Mouse (Mus musculus) limb, embryonic 10.5 days (tissue): ENCODE results near the gene Zfp553. TPM values are rescaled to one million over a fixed set of nuclear protein-coding genes. Genes with fewer than 3 reads are reported as not detected.
A peak's percentile ranks its signal among the peaks of the same experiment; 100 is the strongest.
"Not testable (repeated sequence)": the region's sequence is repeated elsewhere in the genome, so short reads cannot be mapped to it uniquely, and the experiment has no call there.

ENCODE experiments used
- DNase-seq: peaks from one replicate; pipeline ENCODE4 v3.0.0-alpha.2; 2017; ENCODE audit warnings: low spot score
- H3K27ac ChIP-seq: fragments of 300-500 bp; sonication (generic); 2 replicates; pipeline ENCODE4 v1.5.1; 2016; ENCODE audit warnings: mild to moderate bottlenecking
- H3K27me3 ChIP-seq: fragments of 300-500 bp; sonication (generic); 2 replicates; pipeline ENCODE4 v1.6.1; 2016; ENCODE audit warnings: low read depth, mild to moderate bottlenecking; ENCODE audit not compliant: poor library complexity, severe bottlenecking
- H3K36me3 ChIP-seq: fragments of 300-500 bp; sonication (generic); 2 replicates; pipeline ENCODE4 v1.6.1; 2016; ENCODE audit warnings: mild to moderate bottlenecking, moderate library complexity
- H3K4me1 ChIP-seq: fragments of 300-500 bp; sonication (generic); 2 replicates; pipeline ENCODE4 v1.6.1; 2016
- H3K4me3 ChIP-seq: fragments of 300-500 bp; sonication (generic); 2 replicates; pipeline ENCODE4 v1.5.1; 2016; ENCODE audit warnings: mild to moderate bottlenecking, moderate library complexity
- H3K9me3 ChIP-seq: fragments of 300-500 bp; sonication (generic); replicated peaks from 2 replicates; pipeline ENCODE4 v1.6.1; 2016; ENCODE audit warnings: mild to moderate bottlenecking
- WGBS: fragments of 180-500 bp; shearing (Covaris S2); methylation state at CpG from one replicate; pipeline ENCODE4 v1.1.7; 2016; 5-methylcytosine and 5-hydroxymethylcytosine counted together
- polyA plus RNA-seq: library from polyadenylated mRNA; unstranded; fragments of >200 nt; fragmentation: Nextera tagmentation; extraction: Ambion mirVana; gene quantifications from 2 replicates; pipeline ENCODE4 v1.2.1, GENCODE M21; 2016

The Zfp553 gene
- polyA plus RNA-seq, 1 experiment from 2014 or later = 74.2 TPM

DNA sequence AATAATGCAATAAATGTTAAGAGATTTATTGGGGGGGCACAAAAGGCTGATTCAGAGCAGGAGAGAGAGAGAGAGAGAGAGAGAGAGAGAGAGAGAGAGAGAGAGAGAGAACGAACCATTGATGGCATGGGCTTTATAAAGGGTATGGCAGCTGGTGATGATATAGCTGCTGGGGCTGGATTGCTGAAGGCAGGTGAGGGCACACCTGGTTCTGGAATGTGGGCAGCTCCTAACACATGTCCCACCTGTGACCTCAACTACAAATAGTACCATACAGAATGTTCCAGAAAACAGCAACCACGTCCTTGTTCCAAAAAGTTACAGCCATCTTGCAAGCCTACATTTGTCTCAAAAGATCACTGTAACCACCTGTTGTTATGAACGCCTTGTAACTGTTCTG lies 1.5 kb upstream of the Zfp553 start:
- Histone ChIP-seq H3K4me3 (peak overlapping the region; percentile 97), H3K4me1 (peaks cover 29% of the 10 kb centered on the region), H3K27me3 (no peaks in the 10 kb centered on the region), H3K9me3 (peaks cover 3% of the 10 kb centered on the region; the same call in 1 of the 2 replicates), H3K27ac (peak overlapping the region; percentile 100), H3K36me3 (peaks cover 54% of the 10 kb centered on the region)
- WGBS = 91% methylated on average over 3 of the region's 3 CpGs
- DNase-seq = no peak

DNA sequence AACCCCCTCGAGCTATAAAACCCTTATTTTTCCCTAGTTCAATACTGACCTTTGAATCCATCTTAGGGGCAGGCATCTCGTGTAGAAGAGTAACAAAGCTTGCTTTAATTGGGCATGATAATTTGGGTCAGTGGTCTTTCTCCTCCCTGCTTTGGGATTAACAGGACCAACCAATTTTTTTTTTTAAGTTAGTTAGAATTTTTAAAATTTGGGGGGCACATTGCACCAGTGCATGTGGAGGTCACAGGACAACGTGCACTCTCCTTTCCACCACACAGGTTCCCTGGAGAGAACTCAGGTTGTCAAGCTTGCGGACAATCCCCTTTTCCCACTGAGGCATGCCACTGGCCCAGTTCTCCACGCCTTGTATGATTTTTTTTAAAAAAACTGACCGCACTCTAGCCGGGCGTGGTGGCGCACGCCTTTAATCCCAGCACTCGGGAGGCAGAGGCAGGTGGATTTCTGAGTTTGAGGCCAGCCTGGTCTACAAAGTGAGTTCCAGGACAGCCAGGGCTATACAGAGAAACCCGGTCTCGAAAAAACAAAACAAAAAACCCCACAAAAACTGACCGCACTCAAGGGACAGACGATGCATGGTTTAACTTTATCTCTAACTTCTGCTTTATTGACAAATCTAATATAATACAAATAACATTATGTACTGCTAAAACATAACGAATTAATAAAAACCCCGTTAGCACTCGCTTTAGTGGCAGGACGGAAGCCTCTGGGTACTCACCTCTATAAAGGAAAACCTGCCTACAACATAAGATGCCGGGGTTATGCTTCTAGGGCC lies 837 bp upstream of the Zfp553 start:
- H3K27me3 ChIP-seq = no peaks in the 10 kb centered on the region
- peak overlapping the region; percentile 100 for H3K27ac ChIP-seq
- H3K4me3 ChIP-seq = peak overlapping the region; percentile 97
- DNase-seq = no peak
- 20% methylated on average over 20 of the region's 20 CpGs for WGBS
- H3K36me3 ChIP-seq = peaks cover 60% of the 10 kb centered on the region
- H3K9me3 ChIP-seq = peaks cover 6% of the 10 kb centered on the region; the same call in 1 of the 2 replicates
- H3K4me1 ChIP-seq = peaks cover 29% of the 10 kb centered on the region

DNA sequence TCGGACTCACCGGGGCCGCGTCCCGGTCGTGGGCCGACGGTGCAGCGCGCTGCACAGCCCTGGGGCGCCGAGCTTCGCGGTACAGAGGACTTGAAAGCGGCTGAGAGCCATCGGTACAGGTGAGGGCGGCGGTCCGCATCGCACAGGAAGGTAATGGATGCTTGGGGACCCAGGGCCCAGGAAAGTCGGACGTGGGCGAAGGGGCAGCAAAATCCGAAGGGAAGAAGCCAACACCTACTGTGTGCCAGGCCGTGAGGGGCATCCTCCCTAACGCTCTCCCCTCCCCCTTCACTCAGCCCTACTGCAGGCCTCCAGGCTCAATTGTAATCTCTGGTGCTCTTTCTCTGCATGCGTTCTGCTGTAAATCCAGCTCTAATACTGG lies 498 bp downstream of the Zfp553 start:
- peak overlapping the region; percentile 100 for H3K27ac ChIP-seq
- H3K9me3 ChIP-seq = peaks cover 6% of the 10 kb centered on the region; the same call in 1 of the 2 replicates
- H3K4me1 ChIP-seq = peaks cover 29% of the 10 kb centered on the region
- 0% methylated on average over 27 of the region's 27 CpGs for WGBS
- H3K27me3 ChIP-seq = no peaks in the 10 kb centered on the region
- peaks cover 74% of the 10 kb centered on the region for H3K36me3 ChIP-seq
- H3K4me3 ChIP-seq = peak overlapping the region; percentile 97
- no peak for DNase-seq

DNA sequence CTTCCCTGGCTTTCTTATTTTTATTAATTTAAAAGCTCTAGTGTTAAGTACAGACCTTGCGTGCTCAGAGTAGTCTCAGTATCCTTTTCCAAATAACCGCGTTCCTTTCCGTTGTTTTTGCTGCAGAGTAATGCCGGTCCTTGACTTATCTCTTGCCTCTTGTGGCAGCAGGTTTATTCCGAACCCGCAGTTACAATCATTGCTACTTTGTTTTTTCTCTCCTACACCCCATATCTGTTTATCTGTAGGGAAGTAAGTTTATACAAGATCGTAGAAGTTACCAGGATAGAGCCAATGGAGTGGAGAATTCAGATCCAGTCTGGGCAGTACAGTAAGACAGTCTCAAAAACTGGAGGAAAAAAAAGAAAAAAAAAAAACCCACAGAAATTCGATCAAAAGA lies 904 bp downstream of the Zfp553 start:
- no peak for DNase-seq
- Histone ChIP-seq H3K4me3 (peak overlapping the region; percentile 97), H3K27me3 (no peaks in the 10 kb centered on the region), H3K9me3 (peaks cover 6% of the 10 kb centered on the region; the same call in 1 of the 2 replicates), H3K36me3 (peaks cover 75% of the 10 kb centered on the region), H3K4me1 (peaks cover 29% of the 10 kb centered on the region), H3K27ac (peak overlapping the region; percentile 100)
- WGBS = 10% methylated on average over 9 of the region's 9 CpGs

DNA sequence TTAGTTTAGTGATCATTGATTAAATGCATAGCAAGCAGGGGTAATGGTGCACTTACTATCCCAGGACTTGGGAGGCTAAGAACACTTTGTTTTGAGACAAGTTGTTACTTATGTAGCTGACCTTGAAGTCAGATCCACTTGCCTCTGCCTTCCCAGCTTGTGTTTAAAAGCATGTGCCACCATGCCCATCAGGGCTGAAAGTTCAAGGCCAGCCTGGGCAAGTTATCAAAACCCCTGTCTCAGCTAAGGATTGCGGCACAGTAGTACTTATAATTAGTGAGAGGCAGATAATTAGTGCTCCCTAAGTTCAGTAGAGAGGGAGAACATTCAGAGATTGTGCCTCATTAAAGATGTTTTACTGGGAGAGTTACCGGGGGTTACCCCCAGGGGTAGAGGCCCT lies 1.9 kb downstream of the Zfp553 start:
- no peaks in the 10 kb centered on the region for H3K27me3 ChIP-seq
- H3K27ac ChIP-seq = no peak overlapping the region
- peak overlapping the region; percentile 97 for H3K4me3 ChIP-seq
- DNase-seq = no peak
- H3K36me3 ChIP-seq = peaks cover 75% of the 10 kb centered on the region
- H3K4me1 ChIP-seq = peaks cover 29% of the 10 kb centered on the region
- H3K9me3 ChIP-seq = peaks cover 6% of the 10 kb centered on the region; the same call in 1 of the 2 replicates
- 93% methylated on average over 2 of the region's 2 CpGs for WGBS

DNA sequence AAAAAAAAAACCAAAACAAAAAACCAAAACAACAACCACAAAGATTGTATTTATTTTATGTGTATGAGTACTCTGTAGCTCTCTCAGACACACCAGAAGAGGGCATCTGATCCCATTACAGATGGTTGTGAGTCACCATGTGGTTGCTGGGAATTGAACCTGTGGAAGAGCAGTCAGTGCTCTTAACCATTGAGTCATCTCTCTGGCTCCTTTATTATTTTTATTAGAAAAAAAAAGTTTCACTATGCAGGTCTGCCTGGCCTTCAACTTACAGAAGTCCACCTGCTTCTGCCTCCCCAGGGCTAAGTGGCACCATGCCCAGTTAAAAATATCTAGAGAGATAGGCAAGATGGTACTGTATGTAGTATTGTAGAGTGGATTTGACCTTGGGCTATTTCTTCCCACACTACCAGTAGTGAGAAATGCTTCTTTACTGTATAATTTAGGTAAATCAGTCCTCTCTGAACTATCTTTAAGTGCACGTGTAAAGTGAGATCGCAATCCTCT lies 10.6 kb downstream of the Zfp553 start:
- peaks cover 30% of the 10 kb centered on the region for H3K4me1 ChIP-seq
- no peaks in the 10 kb centered on the region for H3K27me3 ChIP-seq
- H3K4me3 ChIP-seq = peak overlapping the region; percentile 85
- H3K9me3 ChIP-seq = no peaks in the 10 kb centered on the region
- peaks cover 44% of the 10 kb centered on the region for H3K36me3 ChIP-seq
- H3K27ac ChIP-seq = peak overlapping the region; percentile 95
- DNase-seq = no peak
- 39% methylated on average over 2 of the region's 2 CpGs for WGBS

DNA sequence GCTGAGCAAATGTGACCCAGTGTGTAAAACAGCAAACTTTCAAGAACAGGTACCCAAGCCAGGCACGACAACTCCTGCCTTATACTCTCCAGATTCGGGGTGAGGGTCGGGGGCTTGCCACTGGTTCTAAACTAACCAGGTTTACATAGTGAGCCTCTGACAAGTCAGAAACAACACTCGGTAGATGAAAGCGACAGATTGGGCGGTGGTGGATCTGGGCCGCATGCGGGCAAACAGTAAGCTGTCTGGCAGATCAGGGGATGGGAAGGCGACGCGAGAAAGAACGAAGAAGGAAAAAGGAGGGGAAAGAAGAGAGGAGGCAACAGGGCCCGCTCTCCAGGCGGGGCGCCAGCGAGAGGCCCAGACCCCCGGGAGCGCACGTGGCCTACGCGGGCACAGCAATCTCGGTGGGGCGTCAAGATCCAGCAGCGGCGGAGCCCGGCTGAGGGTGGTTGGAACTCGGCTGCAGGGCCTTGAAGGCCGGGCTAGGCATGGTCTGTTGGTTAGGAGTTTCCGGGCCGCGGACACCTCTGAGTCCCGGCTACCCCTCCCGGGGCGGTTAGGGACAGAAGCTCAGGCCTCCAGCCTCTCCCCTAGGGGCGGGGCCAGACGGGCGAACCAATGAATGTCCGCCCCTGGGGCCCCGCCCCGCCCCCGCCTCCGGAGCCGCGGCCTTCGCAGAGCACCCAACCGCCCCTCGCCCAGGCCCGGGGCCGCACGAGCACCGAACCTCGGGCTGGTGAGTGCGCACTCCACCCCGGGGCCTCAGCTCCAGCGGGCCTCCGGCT lies 11.2 kb downstream of the Zfp553 start, which contains the start of gene Zfp771:
Gene Zfp771, plus strand, starts transcription at position 405 of the 788 bp plus-strand sequence.
- Histone ChIP-seq H3K4me1 (peaks cover 30% of the 10 kb centered on the region), H3K27ac (peak within 1 kb of the TSS; percentile 95), H3K36me3 (peaks cover 42% of the 10 kb centered on the region), H3K4me3 (peak within 1 kb of the TSS; percentile 85), H3K27me3 (no peaks in the 10 kb centered on the region), H3K9me3 (no peaks in the 10 kb centered on the region)
- peak; percentile 96 for DNase-seq
- 1% methylated on average over 56 of the region's 56 CpGs for WGBS

DNA sequence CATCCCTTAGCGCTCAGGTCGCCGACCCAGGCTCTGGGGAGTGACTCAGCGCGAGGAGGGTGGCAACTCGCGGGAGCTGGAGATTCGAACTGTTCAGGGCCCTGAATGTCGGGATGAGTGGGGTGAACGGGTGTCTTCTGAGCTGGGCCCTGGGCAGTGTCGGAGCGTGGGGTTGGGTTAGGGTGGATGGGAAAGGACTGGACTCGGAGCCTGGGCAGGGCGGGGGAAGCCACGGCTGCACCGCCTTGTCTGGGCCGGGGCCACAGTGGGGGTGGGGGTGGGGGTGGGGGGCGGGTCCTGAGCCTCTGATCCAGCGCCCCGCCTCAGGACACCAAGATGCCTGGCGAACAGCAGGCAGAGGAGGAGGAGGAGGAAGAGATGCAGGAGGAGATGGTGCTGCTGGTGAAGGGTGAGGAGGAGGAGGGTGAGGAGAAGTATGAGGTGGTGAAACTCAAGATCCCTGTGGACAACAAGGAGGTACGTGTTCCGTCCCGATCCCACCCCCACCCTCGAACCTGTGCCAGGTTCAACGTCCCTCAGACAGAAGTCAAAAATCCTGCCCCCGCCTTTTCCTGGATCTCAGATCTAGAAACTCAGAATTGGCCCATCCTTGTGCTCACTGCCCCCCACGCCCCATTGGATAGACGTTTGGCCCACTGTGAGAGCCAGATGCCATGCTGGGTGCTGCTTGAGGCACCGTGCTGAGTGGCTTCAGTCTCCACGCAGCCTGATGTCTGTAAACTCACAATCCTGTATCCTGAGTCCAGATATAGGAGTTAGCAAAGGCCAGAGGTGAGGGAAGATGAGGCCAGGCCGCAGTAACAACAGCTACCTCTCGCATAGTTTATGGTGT lies 12.0 kb downstream of the Zfp553 start:
- peaks cover 42% of the 10 kb centered on the region for H3K36me3 ChIP-seq
- 11% methylated on average over 32 of the region's 33 CpGs for WGBS
- H3K9me3 ChIP-seq = no peaks in the 10 kb centered on the region
- H3K4me3 ChIP-seq = peak overlapping the region; percentile 85
- H3K27ac ChIP-seq = peak overlapping the region; percentile 95
- DNase-seq = no peak
- no peaks in the 10 kb centered on the region for H3K27me3 ChIP-seq
- H3K4me1 ChIP-seq = peaks cover 30% of the 10 kb centered on the region

DNA sequence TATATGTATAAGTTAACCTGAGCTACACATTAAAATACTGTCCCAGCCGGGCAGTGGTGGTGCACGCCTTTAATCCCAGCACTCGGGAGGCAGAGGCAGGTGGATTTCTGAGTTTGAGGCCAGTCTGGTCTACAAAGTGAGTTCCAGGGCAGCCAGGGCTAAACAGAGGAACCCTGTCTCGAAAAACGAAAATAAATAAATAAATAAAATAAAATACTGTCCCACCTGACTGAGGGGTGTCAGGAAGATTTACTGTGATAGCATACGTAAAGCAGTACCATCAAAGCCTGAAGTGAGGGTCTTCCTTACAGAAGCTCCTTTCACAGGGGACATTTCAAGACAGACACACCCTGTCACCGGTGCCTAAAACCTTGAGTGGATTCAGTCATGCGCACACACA lies 17.6 kb downstream of the Zfp553 start:
- H3K4me3 ChIP-seq, DNase-seq, H3K27ac ChIP-seq, H3K9me3 ChIP-seq, H3K27me3 ChIP-seq: not testable (repeated sequence)
- H3K4me1 ChIP-seq = peaks cover 30% of the 10 kb centered on the region
- H3K36me3 ChIP-seq = peaks cover 70% of the 10 kb centered on the region
- WGBS = 90% methylated on average over 8 of the region's 8 CpGs

DNA sequence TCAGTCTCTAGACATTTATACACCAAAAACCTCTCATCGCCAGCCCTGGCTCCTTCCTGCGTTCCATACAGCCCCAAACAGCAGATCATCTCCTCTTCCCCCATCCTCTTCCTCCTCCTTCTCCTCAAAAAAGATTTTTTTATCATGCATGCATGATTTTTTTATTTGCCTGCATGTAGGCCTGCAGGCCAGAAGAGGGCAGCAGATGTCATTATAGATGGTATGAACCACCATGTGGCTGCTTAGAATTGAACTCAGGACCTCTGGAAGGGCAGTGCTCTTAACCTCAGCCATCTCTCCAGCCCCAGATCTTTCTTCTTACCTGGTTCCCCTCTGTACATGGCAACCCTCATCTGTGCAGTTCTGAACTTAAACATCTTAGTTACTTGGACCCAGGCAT lies 19.6 kb downstream of the Zfp553 start:
- no peak for DNase-seq

DNA sequence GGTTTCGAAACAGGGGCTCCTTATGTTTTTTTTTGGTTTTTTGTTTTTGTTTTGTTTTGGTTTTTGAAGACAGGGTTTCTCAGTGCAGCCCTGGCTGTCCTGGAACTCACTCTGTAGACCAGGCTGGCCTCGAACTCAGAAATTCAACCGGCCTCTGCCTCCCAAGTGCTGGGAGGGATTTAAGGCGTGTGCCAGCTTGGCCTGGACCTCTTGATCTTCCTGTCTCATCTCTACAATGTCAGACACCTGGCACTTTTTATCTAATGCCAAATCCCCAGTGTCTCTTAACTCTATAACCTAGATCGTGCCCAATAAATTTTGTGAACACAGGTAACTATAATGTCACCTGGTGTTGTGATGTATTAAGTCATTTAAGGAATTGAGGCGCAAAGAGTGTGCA lies 20.5 kb downstream of the Zfp553 start:
- Histone ChIP-seq H3K27ac (peak overlapping the region; percentile 91; the same call in 1 of the 2 replicates), H3K36me3 (peaks cover 72% of the 10 kb centered on the region), H3K4me1 (peaks cover 18% of the 10 kb centered on the region), H3K4me3 (peak overlapping the region; percentile 64), H3K27me3 (no peaks in the 10 kb centered on the region), H3K9me3 (no peaks in the 10 kb centered on the region)
- no peak for DNase-seq
- 85% methylated on average over 6 of the region's 6 CpGs for WGBS

More for the DNA sequence above, 19.6 kb downstream of the Zfp553 start:
- peaks cover 71% of the 10 kb centered on the region for H3K36me3 ChIP-seq
- H3K27ac ChIP-seq = no peak overlapping the region
- no peak overlapping the region for H3K4me3 ChIP-seq
- H3K9me3 ChIP-seq = no peaks in the 10 kb centered on the region
- WGBS = 92% methylated on average over 2 of the region's 2 CpGs
- no peaks in the 10 kb centered on the region for H3K27me3 ChIP-seq
- peaks cover 18% of the 10 kb centered on the region for H3K4me1 ChIP-seq
